Mouse (Mus musculus): ENCODE measurements around the gene Shank2. TPM values are rescaled to one million over a fixed set of nuclear protein-coding genes. Genes with fewer than 3 reads are reported as not detected.

Gene Shank2
- total and polyA plus RNA-seq, 3 experiments = not detected

DNA sequence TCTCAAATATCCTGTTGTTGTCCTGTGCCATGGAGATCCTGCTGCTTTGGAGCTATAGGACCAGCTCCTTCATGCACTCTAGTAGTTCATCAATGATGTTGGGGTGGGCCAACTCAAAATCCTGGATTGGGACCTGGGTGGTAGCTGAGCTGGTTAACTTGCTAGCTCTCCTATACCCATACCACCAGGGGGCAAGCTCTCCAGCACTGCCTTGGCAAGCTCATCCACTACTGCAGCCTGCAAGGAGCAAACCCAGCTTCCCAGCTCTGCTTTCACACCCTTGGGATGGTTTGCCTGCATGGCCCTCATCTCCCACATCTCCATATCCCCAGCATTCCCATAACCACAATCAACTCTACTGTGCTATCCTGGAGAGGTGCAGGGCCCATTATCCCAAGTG is 10.6 kb upstream of the Shank2 start:
- no peaks in the 10 kb centered on the region for H3K79me2 ChIP-seq (ENCODE audit: control insufficient read depth, insufficient read depth, low read length, poor library complexity)
- no peaks in the 10 kb centered on the region for H3K36me3 ChIP-seq (ENCODE audit: control insufficient read depth in 1 of 2, insufficient read depth in 2 of 2, low read length in 2 of 2)
- no peak for DNase-seq (ENCODE audit: low read depth, low spot score)
- no peaks in the 10 kb centered on the region for H3K4me1 ChIP-seq (ENCODE audit: control insufficient read depth in 1 of 2, insufficient read depth in 2 of 2, low read length in 2 of 2)
- no peak overlapping the region for H3K9ac ChIP-seq (ENCODE audit: control insufficient read depth, low read depth, low read length, poor library complexity, severe bottlenecking)
- H3K27me3 ChIP-seq (ENCODE audit: control insufficient read depth in 1 of 2, insufficient read depth in 2 of 2, low read length in 2 of 2) = no peaks in the 10 kb centered on the region
- H3K4me3 ChIP-seq (ENCODE audit: control insufficient read depth in 1 of 2, insufficient read depth in 1 of 2, low read depth in 2 of 2, low read length in 2 of 2) = no peak overlapping the region
- H3K27ac ChIP-seq (ENCODE audit: control insufficient read depth, low read depth, low read length) = no peak overlapping the region
- TF ChIP-seq SMC3 (IDR thresholded peaks at IDR 0.05; ENCODE audit: low read depth, low read length) (no peak), NRF1 (IDR thresholded peaks at IDR 0.05; ENCODE audit: insufficient read depth, low read depth, low read length, poor library complexity, severe bottlenecking) (no peak), E2F4 (IDR thresholded peaks at IDR 0.05; ENCODE audit: borderline replicate concordance, low read depth, low read length) (no peak)
- H3K9me3 ChIP-seq (replicated peaks; ENCODE audit: insufficient read depth, low read length) = no peaks in the 10 kb centered on the region

DNA sequence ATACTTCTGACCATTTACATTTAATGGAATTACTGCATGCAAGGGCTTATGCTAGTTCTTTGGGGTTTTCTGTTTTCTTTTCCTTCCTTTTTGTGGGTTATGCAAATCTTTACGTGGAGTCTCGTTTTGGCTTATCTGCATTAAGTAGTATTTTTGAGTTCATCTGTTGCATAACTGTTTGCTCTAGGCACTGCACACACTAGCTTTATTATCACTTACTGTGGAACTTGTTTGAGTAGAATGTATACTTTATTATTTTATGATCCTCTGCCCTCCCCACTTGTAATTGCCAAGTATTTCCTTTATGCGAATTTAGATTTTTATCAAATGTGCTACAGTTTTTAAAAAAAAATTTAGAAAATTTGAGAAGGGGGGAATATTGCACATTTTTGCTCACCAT is 2.7 kb upstream of the Shank2 start:
- Histone ChIP-seq H3K4me3 (ENCODE audit: control insufficient read depth in 1 of 2, insufficient read depth in 1 of 2, low read depth in 2 of 2, low read length in 2 of 2) (no peak overlapping the region), H3K9ac (ENCODE audit: control insufficient read depth, low read depth, low read length, poor library complexity, severe bottlenecking) (no peak overlapping the region), H3K36me3 (ENCODE audit: control insufficient read depth in 1 of 2, insufficient read depth in 2 of 2, low read length in 2 of 2) (no peaks in the 10 kb centered on the region), H3K79me2 (ENCODE audit: control insufficient read depth, insufficient read depth, low read length, poor library complexity) (no peaks in the 10 kb centered on the region), H3K27me3 (ENCODE audit: control insufficient read depth in 1 of 2, insufficient read depth in 2 of 2, low read length in 2 of 2) (no peaks in the 10 kb centered on the region), H3K4me1 (ENCODE audit: control insufficient read depth in 1 of 2, insufficient read depth in 2 of 2, low read length in 2 of 2) (no peaks in the 10 kb centered on the region), H3K9me3 (replicated peaks; ENCODE audit: insufficient read depth, low read length) (no peaks in the 10 kb centered on the region), H3K27ac (ENCODE audit: control insufficient read depth, low read depth, low read length) (no peak overlapping the region)
- TF ChIP-seq GATA1 (IDR thresholded peaks at IDR 0.05; ENCODE audit: low read depth, low read length) (no peak), RAD21 (IDR thresholded peaks at IDR 0.05; ENCODE audit: low read depth, low read length) (no peak), NRF1 (IDR thresholded peaks at IDR 0.05; ENCODE audit: insufficient read depth, low read depth, low read length, poor library complexity, severe bottlenecking) (no peak), SMC3 (IDR thresholded peaks at IDR 0.05; ENCODE audit: low read depth, low read length) (no peak), MEF2A (IDR thresholded peaks at IDR 0.05; ENCODE audit: extremely low read depth, insufficient replicate concordance, low read depth, low read length, poor library complexity, severe bottlenecking) (no peak), POLR2A (IDR thresholded peaks at IDR 0.05; ENCODE audit: control insufficient read depth in 1 of 2, insufficient read depth in 1 of 2, low read depth in 1 of 2, low read length in 2 of 2, poor library complexity in 1 of 2) (no peak), CHD2 (IDR thresholded peaks at IDR 0.05; ENCODE audit: low read length) (no peak)
- DNase-seq (ENCODE audit: low read depth, low spot score) = no peak

DNA sequence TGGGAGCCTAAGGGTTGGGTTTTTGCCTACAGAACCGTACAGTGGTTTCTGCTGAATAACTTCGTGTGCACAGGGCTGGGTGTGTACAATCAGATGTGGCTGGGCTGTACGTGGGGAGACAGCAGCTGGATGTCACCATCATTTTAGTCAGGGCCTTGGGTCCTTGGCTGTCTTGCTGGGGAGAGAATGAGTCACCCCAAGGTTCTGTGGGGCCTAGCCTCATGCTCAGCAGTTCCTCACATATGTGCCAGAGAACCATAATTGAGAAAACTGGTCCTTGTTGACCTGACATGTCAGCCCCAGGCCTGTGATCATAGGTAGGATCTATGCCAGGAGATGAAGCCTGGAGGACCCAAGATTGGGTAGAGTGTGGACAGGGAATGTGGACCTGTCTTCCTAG is 1.7 kb downstream of the Shank2 start:
- H3K4me1 ChIP-seq (ENCODE audit: control insufficient read depth in 1 of 2, insufficient read depth in 2 of 2, low read length in 2 of 2) = no peaks in the 10 kb centered on the region

More for the DNA sequence above, 1.7 kb downstream of the Shank2 start:
- Histone ChIP-seq H3K4me3 (ENCODE audit: control insufficient read depth in 1 of 2, insufficient read depth in 1 of 2, low read depth in 2 of 2, low read length in 2 of 2) (no peak overlapping the region), H3K27ac (ENCODE audit: control insufficient read depth, low read depth, low read length) (no peak overlapping the region), H3K36me3 (ENCODE audit: control insufficient read depth in 1 of 2, insufficient read depth in 2 of 2, low read length in 2 of 2) (no peaks in the 10 kb centered on the region), H3K9ac (ENCODE audit: control insufficient read depth, low read depth, low read length, poor library complexity, severe bottlenecking) (no peak overlapping the region), H3K27me3 (ENCODE audit: control insufficient read depth in 1 of 2, insufficient read depth in 2 of 2, low read length in 2 of 2) (no peaks in the 10 kb centered on the region), H3K9me3 (replicated peaks; ENCODE audit: insufficient read depth, low read length) (no peaks in the 10 kb centered on the region), H3K79me2 (ENCODE audit: control insufficient read depth, insufficient read depth, low read length, poor library complexity) (no peaks in the 10 kb centered on the region)
- DNase-seq (ENCODE audit: low read depth, low spot score) = no peak
- TF ChIP-seq NELFE (IDR thresholded peaks at IDR 0.05; ENCODE audit: low read depth, low read length) (no peak), UBTF (IDR thresholded peaks at IDR 0.05; ENCODE audit: borderline replicate concordance, insufficient read depth, low read depth, low read length) (no peak), JUND (IDR thresholded peaks at IDR 0.05; ENCODE audit: low read depth, low read length) (no peak), ETS1 (IDR thresholded peaks at IDR 0.05; ENCODE audit: low read depth, low read length) (no peak), E2F4 (IDR thresholded peaks at IDR 0.05; ENCODE audit: borderline replicate concordance, low read depth, low read length) (no peak), RCOR1 (IDR thresholded peaks at IDR 0.05; ENCODE audit: low read depth, low read length) (no peak), NRF1 (IDR thresholded peaks at IDR 0.05; ENCODE audit: insufficient read depth, low read depth, low read length, poor library complexity, severe bottlenecking) (no peak), ELF1 (IDR thresholded peaks at IDR 0.05; ENCODE audit: low read depth, low read length) (no peak), MAFK (IDR thresholded peaks at IDR 0.05; ENCODE audit: borderline replicate concordance, low read depth, low read length) (no peak), MXI1 (IDR thresholded peaks at IDR 0.05; ENCODE audit: low read depth, low read length) (no peak), POLR2AphosphoS2 (IDR thresholded peaks at IDR 0.05; ENCODE audit: low read length) (no peak), TBP (IDR thresholded peaks at IDR 0.05; ENCODE audit: low read depth, low read length) (no peak), EP300 (IDR thresholded peaks at IDR 0.05; ENCODE audit: low read depth in 1 of 2, low read length in 2 of 2) (no peak), CHD1 (IDR thresholded peaks at IDR 0.05; ENCODE audit: low read depth, low read length) (no peak), CHD2 (IDR thresholded peaks at IDR 0.05; ENCODE audit: low read length) (no peak), ZMIZ1 (IDR thresholded peaks at IDR 0.05; ENCODE audit: low read depth, low read length) (no peak), USF1 (IDR thresholded peaks at IDR 0.05; ENCODE audit: low read depth, low read length) (no peak), KAT2A (conservative IDR thresholded peaks at IDR 0.05; ENCODE audit: low read depth, low read length) (no peak), SIN3A (IDR thresholded peaks at IDR 0.05; ENCODE audit: low read length) (no peak), TCF12 (IDR thresholded peaks at IDR 0.05; ENCODE audit: low read depth, low read length) (no peak)
